Mouse (Mus musculus) MEL (cell line): ENCODE results near the gene Selenom. TPM values are rescaled to one million over a fixed set of nuclear protein-coding genes. Genes with fewer than 3 reads are reported as not detected.

ENCODE experiments used
- DNase-seq: peaks from one replicate; pipeline ENCODE4 v3.0.0; 2011; ENCODE audit warnings: low read depth, low spot score
- H3K27ac ChIP-seq: 2 replicates; pipeline ENCODE4 v1.5.1; 2012; ENCODE audit warnings: low read depth, mild to moderate bottlenecking, control low read depth, low read length, moderate library complexity; ENCODE audit not compliant: control insufficient read depth
- H3K27me3 ChIP-seq, 2 experiments: fragments of 150-350 bp in 1 of 2; sonication (generic) in 1 of 2; 2 replicates each; pipeline ENCODE4 v1.6.1; 2012; ENCODE audit warnings: low read length in 2 of 2, mild to moderate bottlenecking in 2 of 2, improper control_type of control experiment in 1 of 2, moderate library complexity in 1 of 2; ENCODE audit not compliant: insufficient read depth in 2 of 2, control insufficient read depth in 1 of 2
- H3K36me3 ChIP-seq, 2 experiments: 2 replicates each; pipeline ENCODE4 v1.6.1; 2012 to 2014; ENCODE audit warnings: low read length in 2 of 2, improper control_type of control experiment in 1 of 2, inconsistent platforms in 1 of 2, mild to moderate bottlenecking in 1 of 2; ENCODE audit not compliant: insufficient read depth in 2 of 2, control insufficient read depth in 1 of 2
- H3K4me1 ChIP-seq, 2 experiments: fragments of 150-350 bp in 1 of 2; sonication (generic) in 1 of 2; 2 replicates each; pipeline ENCODE4 v1.6.1; 2012; ENCODE audit warnings: low read length in 2 of 2, improper control_type of control experiment in 1 of 2, mild to moderate bottlenecking in 1 of 2; ENCODE audit not compliant: insufficient read depth in 2 of 2, control insufficient read depth in 1 of 2
- H3K4me3 ChIP-seq, 2 experiments: fragments of 150-350 bp in 1 of 2; sonication (generic) in 1 of 2; 2 replicates each; pipeline ENCODE4 v1.5.1; 2012; ENCODE audit warnings: low read depth in 2 of 2, low read length in 2 of 2, mild to moderate bottlenecking in 2 of 2, moderate library complexity in 2 of 2, control low read depth in 1 of 2, improper control_type of control experiment in 1 of 2; ENCODE audit not compliant: control insufficient read depth in 1 of 2, insufficient read depth in 1 of 2
- H3K79me2 ChIP-seq: 2 replicates; pipeline ENCODE4 v1.6.1; 2012; ENCODE audit warnings: mild to moderate bottlenecking, low read length, moderate library complexity; ENCODE audit not compliant: control insufficient read depth, poor library complexity, insufficient read depth
- H3K9ac ChIP-seq: 2 replicates; pipeline ENCODE4 v1.6.1; 2012; ENCODE audit warnings: low read depth, mild to moderate bottlenecking, control low read depth, low read length, moderate library complexity; ENCODE audit not compliant: control insufficient read depth, poor library complexity, severe bottlenecking
- H3K9me3 ChIP-seq: fragments of 150-350 bp; sonication (generic); replicated peaks from 2 replicates; pipeline ENCODE4 v1.6.1; 2012; ENCODE audit warnings: mild to moderate bottlenecking, low read length, improper control_type of control experiment, moderate library complexity; ENCODE audit not compliant: insufficient read depth
- CHD2 ChIP-seq: IDR thresholded peaks from 2 replicates; pipeline ENCODE4 v1.6.1; 2011; ENCODE audit warnings: low read length, improper control_type of control experiment
- CTCF ChIP-seq, 3 experiments: IDR thresholded peaks in 2 of 3; conservative IDR thresholded peaks in 1 of 3; 2 replicates each; pipeline ENCODE4 v1.5.1; 2011 to 2012; ENCODE audit warnings: low read length in 3 of 3, low read depth in 2 of 3, mild to moderate bottlenecking in 2 of 3, improper control_type of control experiment in 1 of 3, inconsistent platforms in 1 of 3, mixed read lengths in 1 of 3, moderate library complexity in 1 of 3; ENCODE audit not compliant: control insufficient read depth in 1 of 3, insufficient read depth in 1 of 3, poor library complexity in 1 of 3, severe bottlenecking in 1 of 3
- ELF1 ChIP-seq: IDR thresholded peaks from 2 replicates; pipeline ENCODE4 v1.6.1; 2014; ENCODE audit warnings: low read depth, mild to moderate bottlenecking, inconsistent platforms, low read length, improper control_type of control experiment, moderate library complexity
- MAFK ChIP-seq: IDR thresholded peaks from 2 replicates; pipeline ENCODE4 v1.6.1; 2011; ENCODE audit warnings: low read depth, mild to moderate bottlenecking, low read length, improper control_type of control experiment, borderline replicate concordance
- MAZ ChIP-seq: IDR thresholded peaks from 2 replicates; pipeline ENCODE4 v1.6.1; 2012; ENCODE audit warnings: low read depth, mild to moderate bottlenecking, inconsistent platforms, low read length, improper control_type of control experiment
- MEF2A ChIP-seq: IDR thresholded peaks from 2 replicates; pipeline ENCODE4 v1.6.1; 2014; ENCODE audit warnings: low read depth, mild to moderate bottlenecking, inconsistent platforms, low read length, improper control_type of control experiment; ENCODE audit not compliant: poor library complexity, insufficient replicate concordance, severe bottlenecking; ENCODE audit errors: extremely low read depth
- MYB ChIP-seq: IDR thresholded peaks from 2 replicates; pipeline ENCODE4 v1.6.1; 2011; ENCODE audit warnings: mild to moderate bottlenecking, low read depth, low read length, improper control_type of control experiment
- MYC ChIP-seq: IDR thresholded peaks from 2 replicates; pipeline ENCODE4 v1.6.1; 2011; ENCODE audit warnings: low read depth, mild to moderate bottlenecking, low read length, improper control_type of control experiment, moderate library complexity
- POLR2AphosphoS2 ChIP-seq: IDR thresholded peaks from 2 replicates; pipeline ENCODE4 v1.6.1; 2011; ENCODE audit warnings: low read length, improper control_type of control experiment
- POLR2AphosphoS5 ChIP-seq: IDR thresholded peaks from 2 replicates; pipeline ENCODE4 v1.6.1; 2012; ENCODE audit warnings: low read depth, borderline replicate concordance, mild to moderate bottlenecking, inconsistent platforms, low read length, moderate library complexity, mixed read lengths
- RAD21 ChIP-seq: IDR thresholded peaks from 2 replicates; pipeline ENCODE4 v1.6.1; 2011; ENCODE audit warnings: mild to moderate bottlenecking, low read depth, low read length, improper control_type of control experiment
- SIN3A ChIP-seq: IDR thresholded peaks from 2 replicates; pipeline ENCODE4 v1.6.1; 2012; ENCODE audit warnings: low read length, improper control_type of control experiment, inconsistent platforms
- SMC3 ChIP-seq: IDR thresholded peaks from 2 replicates; pipeline ENCODE4 v1.6.1; 2011; ENCODE audit warnings: low read depth, low read length, improper control_type of control experiment
- TCF12 ChIP-seq: IDR thresholded peaks from 2 replicates; pipeline ENCODE4 v1.6.1; 2014; ENCODE audit warnings: low read depth, mild to moderate bottlenecking, inconsistent platforms, low read length, improper control_type of control experiment, moderate library complexity
- USF1 ChIP-seq: IDR thresholded peaks from 2 replicates; pipeline ENCODE4 v1.6.1; 2014; ENCODE audit warnings: low read depth, mild to moderate bottlenecking, inconsistent platforms, low read length, improper control_type of control experiment, moderate library complexity
- ZC3H11A ChIP-seq: IDR thresholded peaks from 2 replicates; pipeline ENCODE4 v1.6.1; 2012; ENCODE audit warnings: low read depth, mild to moderate bottlenecking, inconsistent platforms, low read length, improper control_type of control experiment
- ZMIZ1 ChIP-seq: IDR thresholded peaks from 2 replicates; pipeline ENCODE4 v1.6.1; 2012; ENCODE audit warnings: low read depth, mild to moderate bottlenecking, inconsistent platforms, low read length, improper control_type of control experiment, moderate library complexity
- ZNF384 ChIP-seq: IDR thresholded peaks from 2 replicates; pipeline ENCODE4 v1.6.1; 2012; ENCODE audit warnings: low read depth, mild to moderate bottlenecking, inconsistent platforms, low read length, improper control_type of control experiment
- polyA plus RNA-seq, 2 experiments: library from polyadenylated mRNA; stranded (reverse) in 1 of 2; unstranded in 1 of 2; fragments of >175 nt in 1 of 2; fragments of >200 nt in 1 of 2; gene quantifications; 2 replicates each; pipeline versions ENCODE4 v1.2.1 to v1.2.4; 2012; ENCODE audit warnings: low replicate concordance in 2 of 2, low read depth in 1 of 2; ENCODE audit not compliant: insufficient read length in 2 of 2, insufficient read depth in 1 of 2, missing spikeins in 1 of 2
- total RNA-seq: library from RNA; depleted of rRNA; stranded (reverse); fragments of 300-350 nt; gene quantifications from 2 replicates; pipeline ENCODE4 v1.2.3, GENCODE M21; 2012

Selenom gene
- total and polyA plus RNA-seq, 3 experiments: 29.5 to 35.4 TPM; not detected in 1

DNA sequence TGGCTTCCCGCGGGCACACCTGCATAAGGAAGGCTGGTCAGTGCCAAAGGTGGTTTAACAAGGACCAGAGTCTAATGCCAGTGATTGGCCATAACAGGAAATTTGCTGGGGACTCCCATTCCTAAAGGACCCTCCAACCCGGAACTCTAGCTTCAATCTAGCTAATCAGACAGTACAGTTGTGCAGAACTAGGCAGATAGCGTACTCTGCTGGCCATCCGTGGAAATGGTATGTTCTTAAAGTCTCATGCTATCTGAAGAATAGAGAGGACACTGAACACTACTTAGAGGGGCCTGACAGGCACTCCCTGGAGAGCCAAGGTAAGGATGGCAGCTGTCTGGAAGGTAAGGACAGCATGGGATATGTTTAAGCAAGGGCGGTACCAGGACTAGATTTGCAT is 17.1 kb downstream of the Selenom start:
- DNase-seq: peak; percentile 75
- H3K27me3 ChIP-seq: no peaks in the 10 kb centered on the region
- H3K9me3 ChIP-seq: no peaks in the 10 kb centered on the region
- peaks cover under 1 to 3% of the 10 kb centered on the region in 2 experiments; a peak in 2 of 4 replicates for H3K36me3 ChIP-seq
- H3K79me2 ChIP-seq: no peaks in the 10 kb centered on the region; the same call in 1 of the 2 replicates
- H3K27ac ChIP-seq: no peak overlapping the region
- no peak overlapping the region for H3K4me3 ChIP-seq
- peaks cover 0 to 10% of the 10 kb centered on the region in 2 experiments; a peak in 2 of 4 replicates for H3K4me1 ChIP-seq
- peak; percentile 71 for TF ChIP-seq ZC3H11A
- TF ChIP-seq ZNF384: no peak
- peak; percentile 77 for TF ChIP-seq RAD21
- TF ChIP-seq SMC3: peak; percentile 80
- TF ChIP-seq CTCF (IDR thresholded peaks at IDR 0.05 in 2 of 3, conservative IDR thresholded peaks at IDR 0.05 in 1 of 3; ENCODE audit: control insufficient read depth in 1 of 3, insufficient read depth in 1 of 3, low read depth in 2 of 3, low read length in 3 of 3, poor library complexity in 1 of 3, severe bottlenecking in 1 of 3): peak; percentile 57 to 79 (median 69)
- TF ChIP-seq CHD2: no peak
- TF ChIP-seq SIN3A: 0 out of 2 replicates have a peak, but pooled peaks have one; percentile 34
- TF ChIP-seq, all 39 proteins: peak for 5
- H3K9ac ChIP-seq: no peak overlapping the region

- H3K79me2 ChIP-seq: no peaks in the 10 kb centered on the region; the same call in 1 of the 2 replicates
- 0 out of 2 replicates have a peak, but pooled peaks have one; percentile 8 for TF ChIP-seq ZMIZ1
- TF ChIP-seq MYB: no peak
- no peak for TF ChIP-seq MAFK
- TF ChIP-seq, all 39 proteins: peak for 1
- H3K27ac ChIP-seq: no peak overlapping the region
- H3K36me3 ChIP-seq: peaks cover 0 to 3% of the 10 kb centered on the region in 2 experiments; a peak in 1 of 4 replicates
- H3K27me3 ChIP-seq: no peaks in the 10 kb centered on the region
- H3K9me3 ChIP-seq: no peaks in the 10 kb centered on the region
- H3K4me3 ChIP-seq: no peak overlapping the region
- no peak overlapping the region for H3K9ac ChIP-seq
- no peak for DNase-seq
- H3K4me1 ChIP-seq: peaks cover 0 to 10% of the 10 kb centered on the region in 2 experiments; a peak in 2 of 4 replicates
Measured at GRCm38 (mm10) chr11:3532101-3532931, 17.8 kb downstream of the Selenom start.

- H3K27me3 ChIP-seq: no peaks in the 10 kb centered on the region
- no peaks in the 10 kb centered on the region; the same call in 1 of the 2 replicates for H3K79me2 ChIP-seq
- H3K36me3 ChIP-seq: peaks cover 3% of the 10 kb centered on the region in 2 experiments; a peak in 3 of 4 replicates
- no peak overlapping the region for H3K9ac ChIP-seq
- no peak for DNase-seq
- no peak overlapping the region for H3K27ac ChIP-seq
- no peak overlapping the region for H3K4me3 ChIP-seq
- H3K9me3 ChIP-seq: no peaks in the 10 kb centered on the region
- TF ChIP-seq POLR2AphosphoS5 (no peak), POLR2AphosphoS2 (no peak), ELF1 (no peak), USF1 (no peak), MEF2A (no peak), MAZ (no peak), CHD2 (no peak), ZNF384 (no peak), TCF12 (no peak), MYC (no peak)
- peaks cover 2 to 18% of the 10 kb centered on the region in 2 experiments; a peak in 3 of 4 replicates for H3K4me1 ChIP-seq
Measured at GRCm38 (mm10) chr11:3533406-3533932, 19.0 kb downstream of the Selenom start.
